Mouse (Mus musculus): Measurements from ENCODE around the gene Txndc11.

The Txndc11 gene

GRCm38 (mm10) chr16:11097301-11097700, 37.1 kb downstream of the Txndc11 start:
- DNase-seq, result no peak

- no peak for DNase-seq
These were observed 40.6 kb downstream of the Txndc11 start for GRCm38 (mm10) chr16:11093717-11094386.

- DNase-seq, result no peak
These were observed 41.9 kb downstream of the Txndc11 start for GRCm38 (mm10) chr16:11092523-11092922.

- DNase-seq, result no peak
These were observed 42.4 kb downstream of the Txndc11 start for GRCm38 (mm10) chr16:11092061-11092460.

GRCm38 (mm10) chr16:11090836-11091570, 43.4 kb downstream of the Txndc11 start:
- DNase-seq, result no peak

- DNase-seq, result no peak
These were observed 47.4 kb downstream of the Txndc11 start for GRCm38 (mm10) chr16:11086856-11087588.

GRCm38 (mm10) chr16:11086299-11086698, 48.2 kb downstream of the Txndc11 start:
- DNase-seq, result no peak

GRCm38 (mm10) chr16:11084181-11084580, 50.3 kb downstream of the Txndc11 start:
- no peak for DNase-seq

- no peak for DNase-seq
These were observed 56.1 kb downstream of the Txndc11 start for GRCm38 (mm10) chr16:11078216-11078869.

GRCm38 (mm10) chr16:11077601-11078201, 56.7 kb downstream of the Txndc11 start:
- DNase-seq, result no peak

- peak in 1 of 2 experiments; percentile 35 for DNase-seq
These were observed 61.4 kb downstream of the Txndc11 start for GRCm38 (mm10) chr16:11073060-11073459.

GRCm38 (mm10) chr16:11072454-11072853, 62.0 kb downstream of the Txndc11 start:
- DNase-seq, result no peak

- peak; percentile 54 to 69 for DNase-seq
These were observed 62.6 kb downstream of the Txndc11 start for GRCm38 (mm10) chr16:11071887-11072286.

- DNase-seq, result no peak
These were observed 63.3 kb downstream of the Txndc11 start for GRCm38 (mm10) chr16:11071176-11071575.

- DNase-seq, result peak in 1 of 2 experiments; percentile 43
These were observed 64.6 kb downstream of the Txndc11 start for GRCm38 (mm10) chr16:11069710-11070420.

GRCm38 (mm10) chr16:11069271-11069670, 65.2 kb downstream of the Txndc11 start:
- DNase-seq, result no peak

- no peak for DNase-seq
These were observed 65.8 kb downstream of the Txndc11 start for GRCm38 (mm10) chr16:11068666-11069065.

GRCm38 (mm10) chr16:11066833-11067191, 67.6 kb downstream of the Txndc11 start:
- DNase-seq, result peak; percentile 37 to 55

GRCm38 (mm10) chr16:11066029-11066832, 68.2 kb downstream of the Txndc11 start, which contains the start of gene Litaf:
Gene Litaf (minus strand): TSS chr16:11066157.
- DNase-seq, result peak; percentile 97

- no peak for DNase-seq
These were observed 69.0 kb downstream of the Txndc11 start for GRCm38 (mm10) chr16:11065431-11065830.

- DNase-seq, result no peak
These were observed 69.7 kb downstream of the Txndc11 start for GRCm38 (mm10) chr16:11064742-11065141.

Measured in thymus, adult 18-20 months (tissue).